Mouse (Mus musculus) embryonic facial prominence, embryonic 14.5 days (tissue): Measurements from ENCODE around the gene Anks1. TPM values are rescaled to one million over a fixed set of nuclear protein-coding genes. Genes with fewer than 3 reads are reported as not detected.

Experiments used
- ATAC-seq: fragments of 200-750 bp; cut with Nextera tagmentation; 2 replicates; pipeline ENCODE4 v1.8.0; 2017; ENCODE audit warnings: low read depth, moderate number of reproducible peaks, moderate TSS enrichment
- DNase-seq: peaks from one replicate; pipeline ENCODE4 v3.0.0-alpha.2; 2015; ENCODE audit warnings: low spot score
- H3K27ac ChIP-seq: fragments of 300-500 bp; sonication (generic); replicated peaks from 2 replicates; pipeline ENCODE4 v1.5.1; 2014; ENCODE audit warnings: low read depth, mild to moderate bottlenecking, low read length, moderate library complexity
- H3K27me3 ChIP-seq: fragments of 300-500 bp; sonication (generic); replicated peaks from 2 replicates; pipeline ENCODE4 v1.6.1; 2014; ENCODE audit warnings: low read length; ENCODE audit not compliant: control insufficient read depth, insufficient read depth
- H3K36me3 ChIP-seq: fragments of 300-500 bp; sonication (generic); 2 replicates; pipeline ENCODE4 v1.6.1; 2014; ENCODE audit warnings: low read length, mixed read lengths; ENCODE audit not compliant: control insufficient read depth, insufficient read depth
- H3K4me1 ChIP-seq: fragments of 300-500 bp; sonication (generic); 2 replicates; pipeline ENCODE4 v1.6.1; 2014; ENCODE audit warnings: antibody characterized with exemption, low read length; ENCODE audit not compliant: control insufficient read depth, insufficient read depth
- H3K4me2 ChIP-seq: fragments of 300-500 bp; sonication (generic); 2 replicates; pipeline ENCODE4 v1.6.1; 2014; ENCODE audit warnings: low read depth, mild to moderate bottlenecking, low read length, moderate library complexity, mixed read lengths
- H3K4me3 ChIP-seq: fragments of 300-500 bp; sonication (generic); 2 replicates; pipeline ENCODE4 v1.5.1; 2014; ENCODE audit warnings: low read depth, mild to moderate bottlenecking, low read length
- H3K9ac ChIP-seq: fragments of 300-500 bp; sonication (generic); 2 replicates; pipeline ENCODE4 v1.6.1; 2014; ENCODE audit warnings: low read depth, mild to moderate bottlenecking, low read length, moderate library complexity, mixed read lengths
- H3K9me3 ChIP-seq: fragments of 300-500 bp; sonication (generic); 2 replicates; pipeline ENCODE4 v1.6.1; 2016; ENCODE audit warnings: low read length; ENCODE audit not compliant: control insufficient read depth
- WGBS: fragments of 180-500 bp; shearing (Covaris S2); extraction: QIAGEN DNeasy Blood & Tissue Kit; methylation state at CpG from one replicate; pipeline ENCODE4 v1.1.7; 2014; 5-methylcytosine and 5-hydroxymethylcytosine counted together
- polyA plus RNA-seq: library from polyadenylated mRNA; unstranded; fragments of >200 nt; fragmentation: Nextera tagmentation; extraction: Ambion mirVana; gene quantifications from 2 replicates; pipeline ENCODE4 v1.2.1, GENCODE M21; 2014

The Anks1 gene
- polyA plus RNA-seq, 1 experiment from 2014 or later = 14.2 TPM

GRCm38 (mm10) chr17:28005393-28005792, 96.3 kb downstream of the Anks1 start:
- ATAC-seq (no peak), DNase-seq (no peak)
- Histone ChIP-seq H3K36me3 (0 out of 2 replicates have a peak, but pooled peaks cover 4% of the 10 kb centered on the region), H3K9me3 (no peaks in the 10 kb centered on the region), H3K9ac (no peak overlapping the region), H3K4me2 (no peak overlapping the region), H3K4me3 (no peak overlapping the region), H3K4me1 (peaks cover 44% of the 10 kb centered on the region), H3K27ac (0 out of 2 replicates have a peak overlapping the region, but pooled peaks have one; percentile 6), H3K27me3 (no peaks in the 10 kb centered on the region)

- H3K36me3 ChIP-seq = 0 out of 2 replicates have a peak, but pooled peaks cover 4% of the 10 kb centered on the region
- H3K27ac ChIP-seq = peak overlapping the region; percentile 91
- H3K9ac ChIP-seq = no peak overlapping the region
- peaks cover 39% of the 10 kb centered on the region for H3K4me1 ChIP-seq
- no peaks in the 10 kb centered on the region for H3K9me3 ChIP-seq
- no peak overlapping the region for H3K4me3 ChIP-seq
- H3K27me3 ChIP-seq = no peaks in the 10 kb centered on the region
- 0 out of 2 replicates have a peak overlapping the region, but pooled peaks have one; percentile 52 for H3K4me2 ChIP-seq
- DNase-seq (no peak), ATAC-seq (no peak)
- WGBS = 83% methylated on average over 8 of the region's 8 CpGs
Observed at GRCm38 (mm10) chr17:28006208-28006607, 97.1 kb downstream of the Anks1 start.

GRCm38 (mm10) chr17:28006611-28007010, 97.5 kb downstream of the Anks1 start:
- Histone ChIP-seq H3K27me3 (no peaks in the 10 kb centered on the region), H3K36me3 (0 out of 2 replicates have a peak, but pooled peaks cover 4% of the 10 kb centered on the region), H3K27ac (peak overlapping the region; percentile 91), H3K4me1 (peaks cover 37% of the 10 kb centered on the region), H3K4me3 (0 out of 2 replicates have a peak overlapping the region, but pooled peaks have one; percentile 27), H3K9me3 (no peaks in the 10 kb centered on the region), H3K9ac (peak overlapping the region; percentile 54; the same call in 1 of the 2 replicates), H3K4me2 (peak overlapping the region; percentile 52)
- ATAC-seq (no peak), DNase-seq (no peak)
- 44% methylated on average over 5 of the region's 5 CpGs for WGBS

GRCm38 (mm10) chr17:28007179-28007811, 98.2 kb downstream of the Anks1 start:
- Histone ChIP-seq H3K36me3 (0 out of 2 replicates have a peak, but pooled peaks cover 4% of the 10 kb centered on the region), H3K27ac (peak overlapping the region; percentile 91), H3K9ac (peak overlapping the region; percentile 54), H3K27me3 (no peaks in the 10 kb centered on the region), H3K4me2 (peak overlapping the region; percentile 52), H3K4me1 (peaks cover 40% of the 10 kb centered on the region), H3K4me3 (peak overlapping the region; percentile 27), H3K9me3 (no peaks in the 10 kb centered on the region)
- 10% methylated on average over 28 of the region's 29 CpGs for WGBS
- ATAC-seq (peak; percentile 70), DNase-seq (peak; percentile 90)

GRCm38 (mm10) chr17:28007857-28008564, 98.9 kb downstream of the Anks1 start:
- Histone ChIP-seq H3K9me3 (no peaks in the 10 kb centered on the region), H3K4me2 (peak overlapping the region; percentile 52), H3K36me3 (0 out of 2 replicates have a peak, but pooled peaks cover 4% of the 10 kb centered on the region), H3K27ac (peak overlapping the region; percentile 91), H3K27me3 (no peaks in the 10 kb centered on the region), H3K4me3 (peak overlapping the region; percentile 27), H3K4me1 (peaks cover 47% of the 10 kb centered on the region), H3K9ac (peak overlapping the region; percentile 54)
- 22% methylated on average over 25 of the region's 27 CpGs for WGBS
- ATAC-seq = peak; percentile 39
- no peak for DNase-seq

GRCm38 (mm10) chr17:28008565-28008981, 99.5 kb downstream of the Anks1 start:
- DNase-seq (peak; percentile 60), ATAC-seq (no peak)
- peak overlapping the region; percentile 52 for H3K4me2 ChIP-seq
- 38% methylated on average over 7 of the region's 8 CpGs for WGBS
- H3K9me3 ChIP-seq = no peaks in the 10 kb centered on the region
- H3K36me3 ChIP-seq = 0 out of 2 replicates have a peak, but pooled peaks cover 4% of the 10 kb centered on the region
- H3K27ac ChIP-seq = peak overlapping the region; percentile 91
- H3K9ac ChIP-seq = peak overlapping the region; percentile 54
- H3K4me1 ChIP-seq = peaks cover 52% of the 10 kb centered on the region
- no peaks in the 10 kb centered on the region for H3K27me3 ChIP-seq
- peak overlapping the region; percentile 27 for H3K4me3 ChIP-seq

GRCm38 (mm10) chr17:28009066-28009715, 100.1 kb downstream of the Anks1 start:
- Histone ChIP-seq H3K36me3 (0 out of 2 replicates have a peak, but pooled peaks cover 4% of the 10 kb centered on the region), H3K27ac (peak overlapping the region; percentile 91; the same call in 1 of the 2 replicates), H3K4me3 (peak overlapping the region; percentile 27), H3K9me3 (no peaks in the 10 kb centered on the region), H3K4me1 (peaks cover 56% of the 10 kb centered on the region), H3K9ac (peak overlapping the region; percentile 20; the same call in 1 of the 2 replicates), H3K4me2 (peak overlapping the region; percentile 52), H3K27me3 (no peaks in the 10 kb centered on the region)
- DNase-seq (no peak), ATAC-seq (no peak)
- 80% methylated on average over 10 of the region's 10 CpGs for WGBS

- Histone ChIP-seq H3K27ac (no peak overlapping the region), H3K9ac (peak overlapping the region; percentile 9), H3K27me3 (no peaks in the 10 kb centered on the region), H3K9me3 (no peaks in the 10 kb centered on the region), H3K36me3 (0 out of 2 replicates have a peak, but pooled peaks cover 4% of the 10 kb centered on the region), H3K4me3 (no peak overlapping the region), H3K4me2 (peak overlapping the region; percentile 52; the same call in 1 of the 2 replicates), H3K4me1 (peaks cover 56% of the 10 kb centered on the region)
- ATAC-seq (no peak), DNase-seq (no peak)
- WGBS = 92% methylated on average over 7 of the region's 7 CpGs
Observed at GRCm38 (mm10) chr17:28009716-28010114, 100.6 kb downstream of the Anks1 start.
